Mouse (Mus musculus) left cerebral cortex, adult 11 months (tissue): ENCODE results near the gene Tex2.
"Not testable (repeated sequence)": the region's sequence is repeated elsewhere in the genome, so short reads cannot be mapped to it uniquely, and the experiment has no call there.

Experiments used
- DNase-seq: peaks from one replicate; pipeline ENCODE4 v3.0.0; 2022; ENCODE audit warnings: low spot score

Tex2 gene

GRCm38 (mm10) chr11:106579146-106579545, 34.1 kb downstream of the Tex2 start:
- no peak for DNase-seq

GRCm38 (mm10) chr11:106577624-106578355, 35.4 kb downstream of the Tex2 start:
- not testable (repeated sequence) for DNase-seq

GRCm38 (mm10) chr11:106574456-106574855, 38.8 kb downstream of the Tex2 start:
- no peak for DNase-seq

DNA sequence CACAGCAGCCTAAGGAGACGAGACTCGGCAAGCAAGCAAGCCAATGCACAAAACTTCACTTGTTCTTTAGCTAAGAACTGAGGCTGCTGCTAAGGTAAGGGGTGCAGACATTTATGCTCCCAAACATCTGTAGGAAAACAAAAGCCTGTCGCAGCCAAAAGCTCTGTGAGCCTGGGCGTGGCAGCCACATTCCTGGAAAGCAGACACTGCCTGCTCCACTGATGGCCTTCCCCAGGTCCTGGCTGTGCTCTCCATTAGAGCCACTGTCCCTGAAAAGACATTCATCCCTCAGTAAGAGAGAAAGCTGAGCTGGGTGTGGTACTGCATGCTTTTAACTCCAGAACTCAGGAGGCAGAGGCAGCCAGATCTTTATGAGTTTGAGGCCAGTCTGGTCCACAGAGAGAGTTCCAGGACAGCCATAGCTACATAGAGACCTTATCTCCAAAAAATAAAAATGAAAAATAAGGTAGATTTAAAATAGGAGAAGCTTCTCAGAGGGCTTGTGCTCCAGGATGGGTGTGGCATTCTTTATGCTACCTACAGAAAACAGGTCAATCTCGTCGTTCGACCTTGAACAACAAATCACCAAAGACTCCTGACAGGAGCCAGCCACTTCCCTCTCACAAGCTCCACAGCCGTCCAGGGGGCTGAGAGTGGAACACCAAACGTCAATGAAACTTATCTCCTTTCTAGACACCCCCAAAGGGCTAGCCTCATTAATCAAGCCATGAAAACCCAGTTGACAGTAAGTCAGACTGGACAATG, 39.6 kb downstream of the Tex2 start:
- DNase-seq = no peak

GRCm38 (mm10) chr11:106572958-106573357, 40.3 kb downstream of the Tex2 start:
- DNase-seq = no peak

DNA sequence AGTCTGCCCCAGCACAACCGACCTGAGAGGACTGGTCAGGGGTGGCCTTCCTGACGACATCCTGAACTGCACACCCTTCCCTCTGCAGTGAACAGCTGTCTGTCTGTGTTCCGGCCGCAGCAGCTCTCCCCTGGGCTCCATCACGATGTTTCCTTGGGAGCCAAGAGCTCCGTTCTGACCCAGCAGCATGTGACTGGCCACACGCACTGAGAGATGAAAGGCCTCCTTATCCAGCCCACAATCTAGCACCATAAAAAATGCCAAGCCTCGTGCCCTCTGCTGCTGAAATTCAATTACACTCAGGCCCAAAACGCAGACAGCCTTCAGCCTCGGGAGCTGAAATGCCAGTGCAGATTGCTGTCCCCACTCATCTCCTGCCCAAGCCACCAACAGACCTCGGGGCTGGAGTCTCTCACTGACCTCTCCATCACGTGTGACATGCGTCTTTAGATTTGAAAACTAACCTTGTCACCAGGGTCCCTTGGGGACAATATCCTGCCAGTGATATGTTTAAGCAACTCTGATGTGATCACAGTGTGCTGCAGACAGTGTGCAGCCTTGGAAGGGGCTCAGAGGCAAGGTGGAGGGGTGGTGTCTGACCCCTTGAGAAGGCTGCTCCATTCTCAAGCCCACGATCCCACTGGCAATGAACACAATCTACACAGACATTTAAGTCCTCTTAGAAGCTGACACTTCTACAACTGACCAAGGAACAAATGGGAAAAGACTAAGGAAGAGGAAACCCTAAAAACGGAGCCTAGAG, 41.0 kb downstream of the Tex2 start:
- no peak for DNase-seq

DNA sequence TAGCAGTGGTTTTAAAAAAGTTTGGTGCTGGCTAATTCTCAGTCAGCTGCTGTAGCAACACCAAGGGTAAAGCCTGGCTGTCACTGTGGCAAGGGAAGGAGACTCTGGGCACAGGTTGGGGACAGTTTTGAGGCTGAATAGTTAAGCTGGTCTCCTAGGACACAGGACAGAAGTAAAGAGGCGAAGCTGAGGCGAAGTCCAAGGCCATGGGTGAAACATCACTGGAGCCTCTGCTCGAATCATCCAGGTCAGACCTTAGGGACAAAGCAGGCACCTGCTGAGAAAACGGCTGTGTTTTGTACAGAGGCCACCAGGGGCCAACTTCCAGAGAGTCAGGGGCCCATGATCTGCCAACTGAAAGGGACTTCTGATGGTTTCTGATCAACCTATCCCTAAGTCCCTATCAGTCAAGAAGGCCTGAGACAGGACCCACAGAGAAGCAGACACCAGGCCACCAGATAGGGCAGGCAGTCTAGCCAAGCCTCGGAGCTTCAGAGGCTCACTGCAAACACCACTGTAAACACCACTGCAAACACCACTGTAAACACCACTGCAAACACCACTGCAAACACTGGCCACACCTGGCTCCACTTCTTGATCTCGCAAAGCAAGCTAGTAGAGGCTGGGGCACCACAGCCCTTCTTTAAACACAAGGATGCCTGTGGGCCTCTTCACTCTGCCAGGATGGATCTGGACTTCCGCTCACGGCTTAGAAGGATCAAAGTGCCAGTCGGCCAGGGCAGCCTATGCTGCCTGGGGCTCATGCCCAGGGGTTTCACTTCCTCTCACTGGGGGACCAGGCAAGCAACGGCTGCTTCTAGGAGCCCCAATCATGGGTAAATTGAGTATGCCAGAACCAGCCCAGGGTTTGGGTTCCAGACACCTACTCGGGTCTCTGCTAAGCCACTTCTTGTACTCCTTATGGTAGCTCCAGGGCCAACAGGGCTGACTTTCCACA, 41.9 kb downstream of the Tex2 start:
- DNase-seq = no peak

DNA sequence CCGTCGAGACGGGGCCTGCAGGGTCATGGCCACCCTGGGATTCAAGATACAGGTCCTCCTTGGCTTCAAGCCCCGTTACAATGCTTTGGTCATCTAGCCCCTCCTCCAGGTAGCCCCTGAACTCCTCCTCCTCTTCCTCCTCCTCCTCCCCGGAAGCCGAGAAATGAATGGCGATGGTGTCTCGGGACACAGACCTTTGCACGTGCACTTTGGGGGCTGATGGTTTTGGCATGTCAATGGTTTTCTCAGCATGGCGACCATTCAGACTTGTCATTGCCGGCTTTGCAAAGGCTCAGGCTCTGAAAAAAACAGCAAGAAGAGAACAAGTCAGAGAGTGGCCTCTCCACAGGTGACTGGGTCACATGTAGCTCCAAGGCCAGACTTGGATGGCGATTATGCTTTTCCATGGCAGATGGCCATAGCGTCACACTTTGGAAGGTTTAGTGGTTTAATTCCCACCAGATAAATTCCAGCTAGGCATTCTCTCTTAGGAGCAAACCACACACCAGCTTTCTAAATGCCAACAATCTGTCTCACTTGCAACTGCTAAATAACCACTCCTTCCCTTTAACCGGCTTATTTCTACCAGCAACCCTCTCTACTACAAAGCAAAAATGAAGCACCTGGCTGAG, 44.8 kb downstream of the Tex2 start:
- DNase-seq = no peak

DNA sequence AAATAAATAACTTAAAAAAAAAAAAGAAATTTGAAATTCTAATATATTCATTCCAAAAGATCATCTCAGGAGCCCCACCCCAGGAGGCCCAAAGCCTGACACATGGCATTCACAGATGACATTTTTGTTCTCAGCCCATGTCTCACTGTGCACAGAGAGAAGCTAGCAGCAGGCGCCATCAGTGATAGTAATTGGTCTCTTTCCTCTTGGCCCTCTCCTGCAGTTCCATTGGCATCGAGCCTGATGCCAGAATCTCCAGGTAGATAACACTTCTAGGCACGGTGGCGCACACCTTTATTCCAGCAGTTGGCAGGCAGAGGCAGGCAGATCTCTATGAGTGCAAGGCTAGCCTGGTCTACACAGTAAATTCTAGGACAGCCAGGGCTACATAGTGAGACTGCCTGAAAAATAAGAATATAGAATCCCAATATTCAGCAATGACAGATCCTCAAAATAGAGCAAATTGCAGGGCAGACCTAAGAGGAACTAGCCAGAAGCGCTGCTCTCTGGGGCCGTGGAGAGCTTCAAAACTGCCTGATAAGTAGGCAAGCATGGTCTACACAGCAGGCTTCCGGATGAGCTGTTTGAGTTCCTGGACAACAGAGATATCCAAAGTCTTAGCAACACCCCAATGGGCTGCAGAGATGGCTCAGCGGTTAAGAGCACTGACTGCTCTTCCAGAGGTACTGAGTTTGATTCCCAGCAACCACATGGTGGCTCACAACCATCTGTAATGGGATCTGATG, 47.0 kb downstream of the Tex2 start:
- DNase-seq = no peak

DNA sequence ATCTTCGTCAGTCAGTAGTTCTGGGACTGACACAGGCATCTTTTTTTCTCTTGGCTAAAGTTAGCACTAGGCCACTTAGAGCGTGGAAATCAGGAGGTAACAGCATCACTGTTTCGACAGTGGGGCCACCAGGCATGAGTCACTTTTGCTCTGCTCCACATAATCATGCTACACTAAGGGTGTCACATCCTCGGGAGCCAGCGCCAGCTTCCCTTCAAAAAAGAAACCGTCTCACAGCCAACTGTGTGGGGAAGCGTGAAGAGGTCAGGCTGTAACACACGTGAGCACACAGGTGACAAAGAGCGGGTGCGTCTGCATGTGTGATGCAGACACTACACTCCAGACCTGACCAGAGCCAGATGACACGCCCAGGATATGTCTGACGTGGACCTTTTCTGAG, 49.0 kb downstream of the Tex2 start:
- DNase-seq = peak; percentile 62

DNA sequence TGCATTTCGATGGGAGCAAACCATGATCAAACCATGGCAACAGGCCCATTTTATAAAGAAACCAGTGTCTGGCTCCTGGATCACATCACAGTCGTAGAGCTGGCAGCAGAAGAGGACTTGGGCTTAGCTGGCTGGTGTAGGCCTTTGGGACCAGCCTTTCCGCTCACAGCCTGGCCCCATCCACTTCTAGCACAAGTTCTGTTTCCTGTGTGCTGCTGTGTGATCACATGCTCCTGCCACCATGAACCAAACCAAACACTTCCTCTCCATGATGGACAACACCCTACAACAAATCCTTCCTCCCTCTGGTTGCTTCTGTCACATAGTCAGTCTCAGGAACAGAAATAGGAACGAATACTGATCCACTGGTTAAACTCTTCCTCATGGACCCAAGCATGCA, 50.5 kb downstream of the Tex2 start:
- no peak for DNase-seq

DNA sequence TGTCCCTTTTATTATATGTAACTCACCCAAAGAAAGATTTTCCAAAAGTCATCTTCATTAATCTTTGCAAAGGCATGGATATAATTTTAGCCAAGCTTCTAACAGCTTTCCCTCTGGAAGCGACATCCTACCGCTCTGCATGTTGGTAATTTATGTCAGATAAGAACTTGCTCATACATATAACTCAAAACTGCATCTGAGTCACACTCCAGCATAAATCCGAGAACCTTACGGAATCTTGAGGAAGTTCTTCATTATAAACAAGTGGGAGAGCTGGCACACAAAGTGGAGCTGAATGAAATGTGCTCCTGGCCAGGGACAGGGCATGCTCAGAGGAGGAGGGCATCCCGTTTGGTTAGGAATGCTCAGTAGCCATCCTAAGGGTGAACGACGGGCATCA, 53.5 kb downstream of the Tex2 start:
- peak; percentile 32 for DNase-seq

DNA sequence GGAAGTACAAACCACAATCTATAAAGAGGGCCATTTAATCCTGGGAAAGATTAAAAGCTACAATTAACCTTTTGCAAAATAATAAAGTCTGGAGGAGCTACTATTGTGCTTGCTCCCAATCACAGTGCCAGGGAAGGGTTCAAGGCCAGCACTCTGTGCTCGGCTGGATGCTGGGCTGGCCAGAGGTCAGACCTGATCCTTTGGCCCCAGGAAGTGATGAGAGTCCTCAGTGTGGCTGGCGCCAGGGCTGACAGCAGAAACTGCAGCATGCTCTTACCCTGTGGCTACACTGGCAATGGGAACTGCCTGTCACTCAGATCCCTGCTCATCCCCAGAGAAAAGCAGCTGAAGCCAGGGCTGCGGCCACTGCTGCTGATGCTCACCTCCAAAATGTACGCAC, 55.2 kb downstream of the Tex2 start:
- DNase-seq = no peak

GRCm38 (mm10) chr11:106557398-106557797, 55.8 kb downstream of the Tex2 start:
- no peak for DNase-seq

DNA sequence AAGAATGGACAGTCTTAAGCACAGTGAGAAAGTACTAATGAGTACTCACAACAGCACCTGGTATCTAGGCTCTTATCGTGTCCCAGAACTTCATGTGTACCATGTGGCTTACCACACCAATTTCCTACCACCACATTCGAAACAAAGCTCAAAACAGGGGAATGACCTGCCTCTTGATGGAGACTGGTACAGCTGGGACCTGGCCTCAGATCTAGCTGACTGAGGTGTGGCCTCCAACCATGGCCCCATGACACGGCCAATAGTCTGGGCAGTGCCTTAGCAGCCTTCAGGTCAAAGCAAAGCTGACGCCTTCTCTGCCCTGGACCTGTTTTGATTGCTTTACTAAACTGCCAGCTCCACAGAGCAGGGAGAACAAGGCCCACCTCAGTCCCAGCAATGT, 56.5 kb downstream of the Tex2 start:
- DNase-seq = no peak

GRCm38 (mm10) chr11:106555805-106556615, 57.2 kb downstream of the Tex2 start:
- DNase-seq = no peak

GRCm38 (mm10) chr11:106550398-106550797, 62.8 kb downstream of the Tex2 start:
- no peak for DNase-seq

GRCm38 (mm10) chr11:106546081-106546480, 67.1 kb downstream of the Tex2 start:
- no peak for DNase-seq

GRCm38 (mm10) chr11:106544916-106545315, 68.3 kb downstream of the Tex2 start:
- DNase-seq = no peak

- no peak for DNase-seq
These were observed 69.1 kb downstream of the Tex2 start for GRCm38 (mm10) chr11:106544133-106544532.
